Mouse (Mus musculus): ENCODE data around the gene Tmem175.

Gene Tmem175

DNA sequence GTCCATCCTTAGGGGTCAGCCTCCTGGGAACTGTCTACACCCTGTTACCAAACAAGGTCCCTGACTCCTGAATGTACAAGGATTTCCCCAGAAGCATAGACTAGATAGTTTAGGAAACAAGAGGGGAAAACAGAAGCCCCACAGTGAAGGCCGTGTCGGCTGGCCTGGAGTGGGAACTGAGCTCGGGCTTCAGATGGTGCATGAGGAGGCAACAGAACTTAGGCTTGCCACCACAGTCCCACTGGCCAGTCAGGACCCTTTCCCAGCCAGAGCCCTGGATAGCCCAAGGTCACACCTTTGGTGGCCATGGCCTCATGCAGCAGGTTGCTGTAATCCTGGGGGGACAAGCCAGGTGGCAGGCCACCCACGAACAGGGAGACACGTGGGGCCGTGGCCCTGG, 23.8 kb downstream of the Tmem175 start:
- no peak for DNase-seq (ENCODE audit: low read depth, low spot score)

DNA sequence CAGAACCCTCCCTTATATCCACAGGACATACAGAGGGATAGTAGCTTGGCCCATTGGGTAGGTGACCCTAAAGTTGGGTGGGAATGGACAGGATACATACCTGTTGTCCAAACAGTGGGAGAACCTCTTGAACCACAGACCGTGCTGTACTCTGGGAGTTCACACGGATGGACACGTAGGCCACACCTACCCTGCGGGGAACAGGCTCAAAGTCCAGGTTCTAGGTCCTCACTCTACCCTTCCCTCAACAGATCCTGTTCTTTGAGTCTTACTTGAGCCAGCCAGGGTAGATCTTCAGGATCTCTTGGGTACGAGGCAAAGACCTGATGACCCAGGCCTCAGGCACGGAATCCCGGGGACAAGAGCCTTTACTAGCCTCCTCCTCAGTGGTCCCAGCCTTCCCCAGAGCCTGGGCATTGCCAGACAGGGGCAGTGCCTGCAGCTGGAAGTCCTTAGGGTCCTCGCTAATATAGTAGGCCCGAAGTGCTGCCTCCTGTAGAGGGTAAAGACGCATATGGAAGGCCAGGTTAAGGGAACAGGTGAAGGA, 24.9 kb downstream of the Tmem175 start:
- no peak for DNase-seq (ENCODE audit: low read depth, low spot score)

DNA sequence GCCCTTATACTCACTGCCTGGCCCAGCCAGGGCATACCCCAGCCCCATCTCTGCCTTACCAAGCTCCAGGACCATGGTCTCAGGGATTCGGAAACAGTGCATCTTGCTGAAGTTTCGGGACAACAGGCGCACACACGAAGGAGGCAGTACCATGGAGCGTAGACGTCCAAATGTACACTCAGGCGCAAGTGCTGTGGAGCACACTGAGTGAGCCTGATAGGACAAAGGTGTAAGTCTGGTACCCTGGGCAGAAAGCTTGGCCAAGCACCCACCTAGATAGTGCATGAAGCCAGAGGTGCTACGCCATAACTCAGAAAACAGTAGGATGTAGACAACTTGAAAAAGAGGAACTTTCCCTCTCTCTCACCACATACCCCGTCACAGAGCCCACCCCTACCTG, 25.8 kb downstream of the Tmem175 start:
- no peak for DNase-seq (ENCODE audit: low read depth, low spot score)

DNA sequence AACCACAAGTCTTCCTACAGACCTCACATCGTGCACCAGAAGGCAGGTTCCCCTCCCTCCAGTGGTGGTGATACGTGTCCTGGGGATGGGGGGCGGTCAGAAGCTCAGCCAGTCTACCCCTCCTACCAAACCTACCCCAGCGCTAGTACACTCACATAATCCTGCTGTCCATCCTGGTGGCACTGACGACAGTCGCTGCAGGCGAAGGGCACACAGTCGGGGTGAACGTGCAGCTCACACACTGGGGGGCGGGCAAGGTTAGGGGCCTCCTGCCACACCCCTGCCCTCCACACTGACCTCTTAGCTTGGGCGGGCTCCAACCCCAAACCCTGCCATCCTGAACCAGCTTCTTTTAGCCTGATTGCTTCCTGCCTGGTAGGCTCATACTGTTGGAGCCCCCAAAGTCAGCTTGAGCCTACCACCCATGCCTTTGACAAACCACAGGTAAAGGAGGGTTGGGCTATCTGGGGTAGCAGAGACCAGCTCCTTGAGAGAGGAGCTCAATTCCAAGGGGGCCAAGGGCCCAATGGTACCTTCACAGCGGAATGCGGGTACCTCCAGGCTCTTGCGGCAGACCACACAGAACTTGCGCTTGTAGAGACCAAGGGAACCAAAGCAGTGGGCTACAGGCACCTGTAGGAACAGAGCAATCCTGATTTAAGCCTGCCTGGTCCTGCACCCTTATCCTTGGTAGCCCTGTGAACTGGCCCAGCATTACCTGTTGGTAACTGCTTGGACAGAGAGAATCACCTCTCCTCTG, 26.5 kb downstream of the Tmem175 start:
- no peak for DNase-seq (ENCODE audit: low read depth, low spot score)

DNA sequence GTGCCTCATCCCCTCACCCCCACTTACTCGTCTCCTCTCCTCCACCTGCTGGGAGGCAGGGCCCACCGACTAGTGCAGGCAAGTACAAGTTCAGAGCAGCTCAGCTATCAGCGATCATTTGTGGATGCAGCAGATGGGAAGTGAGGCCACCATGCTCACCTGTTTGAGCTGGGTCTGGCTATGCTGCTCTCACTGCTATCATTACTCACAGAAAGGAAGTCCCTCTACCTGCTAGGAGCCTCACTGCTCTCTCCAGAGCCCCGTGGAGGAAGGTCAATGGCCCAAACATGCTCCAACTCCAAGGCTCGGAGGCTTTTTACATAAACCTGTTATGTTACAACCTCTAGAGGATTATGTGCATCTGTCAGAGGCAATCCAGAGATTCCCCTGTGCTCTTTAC, 27.8 kb downstream of the Tmem175 start:
- no peak for DNase-seq (ENCODE audit: low read depth, low spot score)

DNA sequence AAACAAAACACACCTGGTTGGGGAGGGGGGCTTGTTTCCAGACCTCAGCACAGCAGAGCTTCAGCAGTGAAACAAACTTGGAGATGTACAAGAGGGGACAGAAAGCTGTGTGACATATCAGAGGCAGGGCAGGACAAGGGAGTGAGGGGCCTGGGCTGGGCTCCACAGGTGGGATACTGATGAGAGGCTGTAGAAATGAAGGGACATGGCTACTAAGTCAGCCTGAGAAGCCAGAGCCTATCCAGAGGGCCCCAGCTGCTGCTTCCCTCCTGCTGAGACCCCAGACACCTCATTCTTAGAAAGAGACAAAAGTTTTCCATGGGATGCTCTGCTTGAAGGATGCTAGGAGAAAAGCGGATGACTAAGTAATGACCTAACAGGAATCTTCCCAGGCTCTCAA, 29.0 kb downstream of the Tmem175 start:
- DNase-seq (ENCODE audit: low read depth, low spot score) = no peak

DNA sequence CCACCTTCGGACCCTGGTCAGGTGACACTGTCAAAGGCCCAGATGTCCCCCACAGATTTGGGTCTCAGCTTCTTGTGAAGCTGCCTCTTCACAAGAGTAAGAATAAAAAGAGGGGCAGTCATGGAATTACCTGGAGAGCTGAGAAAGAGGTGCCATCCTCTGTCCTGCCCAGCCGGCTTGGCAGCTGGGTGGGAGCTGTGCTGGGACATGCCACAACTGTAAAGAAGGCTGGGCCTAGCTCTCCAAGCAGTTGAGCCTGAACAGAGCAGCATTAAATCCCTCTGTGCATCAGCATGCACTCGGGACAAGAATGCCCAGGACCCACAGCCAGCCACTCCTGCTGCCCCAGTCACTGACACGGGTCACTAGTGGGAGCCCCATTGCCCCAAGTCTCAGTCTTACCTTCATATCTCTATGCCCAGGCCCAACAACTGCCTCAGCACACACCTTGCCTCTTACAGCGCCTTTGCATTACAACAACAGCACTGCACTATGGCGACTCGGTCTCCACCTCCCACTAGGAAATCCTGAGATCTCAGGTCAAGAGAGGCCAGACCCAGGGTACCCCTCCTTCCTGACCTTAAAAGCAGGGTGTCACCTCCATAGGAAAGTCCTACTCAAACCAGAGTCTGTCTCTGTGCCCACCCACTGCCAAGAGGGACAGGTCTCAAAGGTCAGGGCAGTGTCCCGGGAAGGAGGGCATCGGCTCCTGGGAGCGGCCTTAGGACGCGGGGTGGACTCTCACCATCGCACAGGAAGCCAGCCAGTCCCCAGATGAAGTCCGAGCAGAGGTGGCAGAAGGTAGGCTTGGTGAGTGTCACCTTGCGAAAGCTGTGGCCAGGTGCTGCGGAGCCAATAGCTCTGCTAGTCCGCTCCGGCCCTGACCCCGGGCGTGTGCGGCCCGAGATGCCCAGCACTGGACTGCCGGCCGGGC, 30.4 kb downstream of the Tmem175 start, which contains the start of gene Idua:
Gene Idua, plus strand, starts transcription at position 634 of the 934 bp plus-strand sequence.
- DNase-seq (ENCODE audit: low read depth, low spot score) = peak; percentile 24

DNA sequence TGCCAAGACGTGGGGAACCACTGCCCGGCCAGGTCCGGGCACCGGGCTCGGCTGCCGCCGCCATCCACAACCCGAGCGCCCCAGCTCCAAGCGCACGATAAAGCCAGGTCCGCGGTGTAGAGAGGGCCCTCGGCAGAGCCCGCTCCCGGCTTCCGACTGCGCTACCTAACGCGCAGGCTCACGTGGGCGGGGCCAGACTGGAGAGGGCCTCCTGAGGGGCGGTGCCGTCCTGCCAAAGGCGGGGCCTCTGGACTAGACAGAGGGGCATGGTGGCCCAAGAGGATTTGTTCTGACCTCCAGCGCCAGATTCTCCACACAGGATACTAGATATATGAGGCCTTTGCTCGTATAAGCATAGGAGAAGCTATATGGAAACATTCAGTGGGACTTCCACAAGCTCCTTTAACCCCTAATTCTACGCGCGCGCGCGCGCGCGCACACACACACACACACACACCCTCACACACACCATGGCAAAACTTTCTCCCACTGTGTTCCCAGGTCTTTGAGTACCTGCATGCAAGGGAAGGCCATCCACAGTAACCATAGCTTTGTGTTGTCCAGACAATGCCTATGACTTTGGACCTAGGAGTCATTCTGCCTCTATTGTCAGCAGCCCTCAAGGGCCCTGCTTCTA, 31.2 kb downstream of the Tmem175 start:
- peak; percentile 95 for DNase-seq (ENCODE audit: low read depth, low spot score)

DNA sequence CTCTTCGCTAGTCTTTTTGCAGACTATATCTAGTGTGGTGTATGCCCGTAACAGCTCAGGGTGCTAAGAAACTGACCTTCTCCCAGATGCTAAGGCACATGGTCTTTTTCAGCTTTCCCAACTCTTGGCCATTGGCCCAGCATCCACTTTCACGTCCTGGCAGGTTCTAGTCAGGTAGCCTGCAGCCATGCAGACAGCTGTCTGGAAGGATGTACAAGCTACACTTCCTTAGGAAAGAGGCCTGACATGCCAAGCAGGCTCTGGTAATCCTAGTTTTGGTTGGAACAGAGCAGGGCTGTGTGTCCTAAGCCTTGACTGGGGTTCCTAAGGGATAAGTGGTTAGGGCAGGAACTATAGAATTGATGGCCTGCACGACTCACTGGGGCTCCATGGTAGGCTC, 33.2 kb downstream of the Tmem175 start:
- DNase-seq (ENCODE audit: low read depth, low spot score) = no peak

DNA sequence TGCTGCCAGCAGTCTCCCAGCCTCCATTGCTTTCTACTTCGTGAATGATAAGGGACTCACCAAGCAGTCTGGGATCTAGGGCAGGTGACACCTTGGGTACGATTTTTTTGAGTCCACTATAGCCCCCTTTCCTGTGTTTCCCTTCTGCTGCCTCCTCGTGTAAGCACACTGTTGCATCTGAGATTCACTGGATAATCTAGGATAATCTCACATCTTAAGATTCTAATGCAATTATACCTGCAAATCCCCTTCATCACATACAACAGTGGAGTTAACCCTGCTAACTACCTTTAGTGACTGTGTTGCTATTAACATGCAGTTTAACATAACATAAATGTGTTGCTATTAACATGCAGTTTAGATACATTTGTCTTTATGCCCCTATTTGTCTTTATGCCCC, 35.5 kb downstream of the Tmem175 start:
- DNase-seq (ENCODE audit: low read depth, low spot score) = no peak

DNA sequence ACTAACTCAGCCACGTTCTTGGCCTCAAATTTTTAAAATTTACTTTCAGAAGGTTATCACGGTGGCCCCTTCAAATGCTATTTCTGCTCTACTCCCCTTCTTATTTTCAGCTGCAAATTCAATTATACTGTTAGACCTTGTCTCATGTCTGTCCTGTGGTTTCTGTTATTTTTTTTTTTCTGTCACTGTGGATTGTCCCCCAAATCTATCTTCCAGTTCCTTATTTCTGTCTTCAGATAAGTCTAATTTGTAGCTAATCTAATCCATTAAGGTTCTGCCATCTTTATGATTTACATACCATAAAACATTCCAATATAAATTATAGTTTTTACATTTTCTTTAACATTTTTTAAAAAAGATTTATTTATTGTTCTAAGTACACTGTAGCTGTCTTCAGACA, 37.8 kb downstream of the Tmem175 start:
- DNase-seq (ENCODE audit: low read depth, low spot score) = no peak

DNA sequence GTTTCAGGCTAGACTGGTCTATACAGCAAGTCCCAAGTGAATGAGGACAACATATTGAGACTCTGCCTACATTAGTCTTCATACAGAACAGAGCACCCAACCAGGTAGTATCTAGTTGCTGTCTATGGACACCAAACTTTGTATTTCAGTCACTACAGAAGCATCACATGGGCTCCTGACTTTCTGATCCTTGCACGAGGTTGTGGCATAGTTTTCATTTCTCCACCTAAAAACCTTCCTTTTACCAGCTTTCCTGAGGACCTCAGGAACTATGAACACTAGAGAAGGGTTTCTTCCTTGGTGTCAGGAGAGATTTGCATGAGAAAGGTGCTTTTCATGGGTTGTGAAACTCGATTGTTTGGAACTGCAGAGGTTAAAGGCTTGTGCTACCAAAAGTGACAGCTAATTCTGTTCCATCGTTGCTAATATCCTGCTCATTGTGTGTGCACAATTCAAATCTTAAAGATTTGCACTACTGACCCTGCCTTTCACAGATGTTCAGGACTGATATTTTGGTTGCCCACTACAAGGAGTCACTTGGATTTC, 38.9 kb downstream of the Tmem175 start:
- DNase-seq (ENCODE audit: low read depth, low spot score) = no peak

DNA sequence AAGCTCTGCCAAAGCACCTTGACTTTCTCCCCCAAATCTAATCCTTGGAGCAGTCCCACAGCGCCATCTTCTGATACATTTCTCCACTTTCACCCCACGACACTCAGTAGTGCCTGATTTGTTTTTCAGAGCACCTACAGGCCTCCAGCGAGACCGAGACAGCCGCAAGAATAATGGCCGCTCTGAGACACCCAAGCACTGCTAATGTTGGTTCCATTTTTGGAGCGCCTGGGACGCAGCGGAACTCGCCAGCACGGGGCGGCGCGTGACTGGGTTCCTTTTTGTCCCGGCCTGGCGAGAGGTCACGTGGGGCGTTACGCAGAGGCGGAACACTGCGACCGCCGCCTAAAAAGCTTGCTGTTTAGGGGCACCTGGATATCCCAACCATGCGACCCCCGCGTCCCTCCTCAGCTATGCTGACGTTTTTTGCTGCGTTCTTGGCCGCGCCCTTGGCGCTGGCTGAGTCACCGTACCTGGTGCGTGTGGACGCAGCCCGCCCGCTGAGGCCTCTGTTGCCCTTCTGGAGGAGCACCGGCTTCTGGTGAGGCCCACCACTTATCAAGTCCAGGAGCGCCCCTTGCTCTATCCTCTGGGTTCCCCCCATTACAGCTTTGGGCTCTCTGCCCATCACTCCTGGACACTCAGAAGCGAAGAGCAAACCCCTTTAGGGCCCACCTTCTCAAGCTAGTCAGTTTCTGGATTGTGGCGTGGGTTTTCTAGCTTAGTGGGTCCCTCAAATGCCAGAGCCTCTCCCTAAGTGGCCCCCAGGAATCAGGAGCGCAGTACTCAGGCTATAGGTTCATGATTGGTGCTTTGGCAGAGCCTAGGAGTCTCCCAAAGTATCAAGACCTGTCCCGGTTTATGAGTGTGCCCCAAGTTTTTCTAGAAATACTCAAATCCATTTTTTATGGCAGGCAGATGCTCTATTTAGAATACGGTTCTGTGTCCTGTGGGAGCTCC, 39.7 kb downstream of the Tmem175 start, which contains the start of gene Dgkq:
Gene Dgkq, minus strand, starts transcription at position 696 of the 960 bp plus-strand sequence.
- peak; percentile 95 for DNase-seq (ENCODE audit: low read depth, low spot score)

DNA sequence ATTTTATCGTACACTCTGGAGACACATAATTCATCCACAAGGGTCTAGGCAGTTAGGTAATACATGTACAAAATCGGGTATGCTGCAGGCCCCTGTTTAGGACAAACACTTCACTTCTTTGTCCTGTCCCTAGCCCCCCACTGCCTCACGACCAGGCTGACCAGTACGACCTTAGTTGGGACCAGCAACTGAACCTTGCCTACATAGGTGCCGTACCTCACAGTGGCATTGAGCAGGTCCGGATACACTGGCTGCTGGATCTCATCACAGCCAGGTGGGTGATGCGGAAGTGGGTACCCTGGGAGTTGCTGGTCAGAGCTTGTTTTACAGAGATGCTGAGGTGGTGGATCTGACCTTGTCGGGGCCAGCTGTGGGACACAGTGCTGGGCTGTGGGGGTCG, 40.4 kb downstream of the Tmem175 start:
- no peak for DNase-seq (ENCODE audit: low read depth, low spot score)

DNA sequence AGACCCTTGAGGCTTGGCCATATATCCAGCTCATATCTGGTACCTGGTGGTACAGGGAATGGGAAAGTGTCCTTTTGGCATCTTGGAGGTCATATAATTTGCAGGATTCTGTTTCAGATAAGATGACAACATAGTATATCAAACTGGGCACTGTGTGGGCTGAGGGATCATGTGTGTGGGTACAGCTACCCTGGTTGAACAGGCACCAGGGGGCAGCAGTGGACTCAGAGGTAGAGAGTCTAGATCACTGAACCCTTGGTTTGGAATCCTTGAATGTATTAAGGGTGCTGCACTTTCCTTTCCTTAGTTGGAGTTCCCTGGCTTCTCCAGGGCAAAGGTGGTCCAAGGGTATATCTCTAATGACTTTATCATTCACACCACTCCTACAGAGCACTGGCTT, 41.2 kb downstream of the Tmem175 start:
- peak; percentile 69 for DNase-seq (ENCODE audit: low read depth, low spot score)

DNA sequence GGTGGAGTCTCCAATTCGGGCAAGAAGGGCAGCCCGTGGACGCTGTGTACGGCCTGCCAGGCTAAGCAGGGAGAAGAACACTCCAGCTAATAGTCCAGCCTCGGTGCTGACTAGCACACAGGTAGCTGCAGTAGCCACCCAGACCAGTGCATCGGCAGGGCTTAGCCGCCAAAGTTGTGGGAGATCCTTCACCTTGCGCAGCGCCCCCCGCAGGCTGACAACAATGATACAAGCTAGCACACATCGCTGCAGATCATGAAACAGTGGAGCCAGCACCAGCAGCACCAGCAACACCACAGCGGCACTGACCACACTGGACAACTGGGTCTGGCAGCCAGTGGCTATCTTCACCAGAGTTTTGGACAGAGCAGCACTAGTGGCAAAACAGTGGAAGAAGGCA, 42.2 kb downstream of the Tmem175 start:
- DNase-seq (ENCODE audit: low read depth, low spot score) = no peak

DNA sequence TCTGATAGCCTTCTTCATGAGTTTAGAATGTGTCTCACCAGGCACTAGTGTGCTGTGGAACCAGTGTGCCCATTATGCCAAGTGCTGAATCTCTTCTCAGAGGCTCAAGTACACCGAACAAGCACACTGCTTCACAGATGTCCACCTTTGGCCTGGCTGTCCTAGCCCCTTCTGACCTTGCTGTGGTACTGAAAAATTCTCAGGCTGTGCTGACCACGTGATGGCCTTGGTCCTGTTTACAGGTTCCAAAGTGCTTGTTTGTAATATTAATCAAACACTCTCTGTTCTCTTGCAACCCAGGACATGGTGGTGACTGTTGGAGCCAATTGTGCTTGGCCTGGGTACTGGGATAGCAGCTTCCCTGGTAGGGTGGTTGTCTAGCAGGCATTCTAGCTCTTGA, 45.1 kb downstream of the Tmem175 start:
- DNase-seq (ENCODE audit: low read depth, low spot score) = no peak

DNA sequence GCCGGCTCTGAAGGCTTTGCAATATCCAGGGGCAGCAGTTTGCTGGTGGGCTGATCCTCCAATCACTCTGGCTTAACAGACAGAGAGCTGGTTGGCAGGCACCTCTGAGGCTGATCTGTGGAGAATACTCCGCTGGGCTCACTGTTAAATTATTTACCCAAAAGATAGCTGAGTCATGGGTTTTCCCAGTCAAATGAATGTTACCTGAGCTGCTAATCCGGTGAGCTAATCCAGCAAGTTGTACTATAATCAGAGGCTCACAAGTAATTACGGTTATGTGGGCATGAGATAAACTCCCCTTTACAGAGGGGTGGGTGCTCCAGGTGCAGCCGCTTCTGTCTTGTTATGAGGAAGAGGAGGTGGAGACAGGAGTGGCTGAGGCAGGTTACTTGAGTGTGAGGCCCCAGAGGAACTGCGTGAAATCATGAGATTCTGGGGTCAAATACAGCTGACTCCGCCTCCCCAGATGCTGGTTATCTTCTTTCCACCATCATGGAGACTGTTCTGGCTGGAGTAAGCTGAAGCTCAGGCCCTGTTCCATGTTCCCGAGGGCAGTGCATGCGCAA, 45.8 kb downstream of the Tmem175 start, which contains the start of gene Slc26a1:
Gene Slc26a1, minus strand, starts transcription at position 319 of the 566 bp plus-strand sequence.
- no peak for DNase-seq (ENCODE audit: low read depth, low spot score)

DNA sequence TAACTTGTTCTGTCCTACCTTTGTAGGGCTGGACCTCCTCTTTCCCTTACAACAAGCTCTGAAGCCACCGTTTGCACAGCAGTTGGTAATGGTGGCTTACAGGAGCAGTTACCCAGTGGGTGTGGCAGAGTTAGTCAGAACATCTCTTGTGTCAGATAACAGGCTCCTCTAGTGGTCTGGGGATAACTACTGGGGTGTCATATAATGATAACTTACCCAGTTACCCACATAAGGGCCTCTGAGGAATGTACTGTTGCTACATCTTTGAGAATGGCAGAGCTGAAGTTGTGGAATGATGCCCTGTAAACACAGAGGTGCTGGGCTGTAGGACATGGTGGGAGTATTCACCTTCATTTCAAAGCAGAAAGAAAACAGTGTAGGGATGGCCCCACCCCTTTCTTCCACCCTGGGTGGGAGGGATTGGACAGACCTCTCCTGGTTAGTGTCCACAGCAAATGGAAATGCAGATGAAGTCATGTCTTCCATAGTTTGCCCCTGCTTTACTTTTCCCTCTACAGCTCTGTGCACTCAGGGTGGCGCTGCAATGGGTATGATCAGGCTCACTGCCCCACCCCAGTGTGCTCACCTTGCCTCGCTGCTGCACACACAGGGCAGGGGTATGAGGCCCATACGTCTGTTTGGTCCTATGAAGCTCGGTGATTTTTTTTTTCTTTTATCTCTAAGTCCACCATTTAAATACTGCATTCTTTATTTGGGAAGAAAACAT, 47.4 kb downstream of the Tmem175 start:
- peak; percentile 66 for DNase-seq (ENCODE audit: low read depth, low spot score)

All from brain, adult 2 months (tissue).